Mouse (Mus musculus): ENCODE measurements around the gene Sertad4. TPM values are rescaled to one million over a fixed set of nuclear protein-coding genes. Genes with fewer than 3 reads are reported as not detected.

Sertad4 gene
- polyA plus RNA-seq, 1 experiment, result 3.2 TPM

DNA sequence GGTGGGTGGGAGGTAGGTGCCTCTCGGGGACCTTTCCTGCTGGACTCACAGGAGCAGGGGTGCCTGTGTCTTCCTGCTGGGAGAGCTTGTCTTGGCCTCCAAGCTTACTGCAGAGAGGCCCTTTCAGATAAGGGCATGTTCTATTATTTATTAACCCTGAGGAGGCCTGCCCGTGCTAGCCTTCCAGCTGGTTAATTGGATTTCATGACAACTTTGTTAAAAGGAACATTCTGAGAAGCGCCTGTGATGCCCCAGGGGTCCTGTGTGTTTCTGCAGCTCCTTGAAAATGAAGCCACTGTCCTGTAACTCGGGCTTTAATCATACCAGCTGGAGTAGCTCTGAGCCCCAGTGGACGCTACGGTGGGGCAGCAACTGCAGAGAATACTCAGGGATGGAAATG lies 25.1 kb downstream of the Sertad4 start:
- no peak overlapping the region for H3K27ac ChIP-seq (ENCODE audit: control insufficient read depth, insufficient read depth, low read depth, low read length, poor library complexity)
- no peaks in the 10 kb centered on the region; the same call in 1 of the 2 replicates for H3K4me1 ChIP-seq (ENCODE audit: control insufficient read depth, insufficient read depth, low read length)
- no peak for TF ChIP-seq CTCF (IDR thresholded peaks at IDR 0.05; ENCODE audit: control insufficient read depth, insufficient read depth, low read length)
- no peak for TF ChIP-seq POLR2A (IDR thresholded peaks at IDR 0.05; ENCODE audit: borderline replicate concordance, control insufficient read depth, low read depth, low read length)
- no peak overlapping the region for H3K4me3 ChIP-seq (replicated peaks; ENCODE audit: control insufficient read depth, low read depth, low read length)
- 76% methylated on average over 6 of the region's 6 CpGs for WGBS

DNA sequence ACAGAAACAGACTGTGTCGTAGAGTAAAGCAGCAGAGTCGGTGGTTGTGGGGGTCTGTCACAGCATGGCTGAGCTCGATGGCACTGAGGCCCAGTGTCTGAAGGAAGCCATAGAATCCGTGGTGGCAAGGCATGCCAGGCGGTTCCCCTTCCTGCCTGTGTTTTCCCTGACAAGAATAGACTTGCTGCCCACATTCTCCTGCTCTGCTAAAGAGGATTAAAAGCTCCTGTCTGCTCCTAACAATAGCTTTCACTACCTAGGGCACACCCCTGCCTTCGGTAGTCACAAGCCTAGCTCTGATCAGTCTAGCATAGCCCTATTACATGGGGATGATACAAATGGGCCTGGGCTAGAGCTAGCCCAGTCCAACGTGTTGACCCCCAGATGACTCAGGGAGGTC lies 26.6 kb downstream of the Sertad4 start:
- Histone ChIP-seq H3K27ac (ENCODE audit: control insufficient read depth, insufficient read depth, low read depth, low read length, poor library complexity) (no peak overlapping the region), H3K4me3 (replicated peaks; ENCODE audit: control insufficient read depth, low read depth, low read length) (no peak overlapping the region), H3K4me1 (ENCODE audit: control insufficient read depth, insufficient read depth, low read length) (no peaks in the 10 kb centered on the region; the same call in 1 of the 2 replicates)
- TF ChIP-seq CTCF (IDR thresholded peaks at IDR 0.05; ENCODE audit: control insufficient read depth, insufficient read depth, low read length) (no peak), POLR2A (IDR thresholded peaks at IDR 0.05; ENCODE audit: borderline replicate concordance, control insufficient read depth, low read depth, low read length) (no peak)
- WGBS, result 42% methylated on average over 7 of the region's 7 CpGs

DNA sequence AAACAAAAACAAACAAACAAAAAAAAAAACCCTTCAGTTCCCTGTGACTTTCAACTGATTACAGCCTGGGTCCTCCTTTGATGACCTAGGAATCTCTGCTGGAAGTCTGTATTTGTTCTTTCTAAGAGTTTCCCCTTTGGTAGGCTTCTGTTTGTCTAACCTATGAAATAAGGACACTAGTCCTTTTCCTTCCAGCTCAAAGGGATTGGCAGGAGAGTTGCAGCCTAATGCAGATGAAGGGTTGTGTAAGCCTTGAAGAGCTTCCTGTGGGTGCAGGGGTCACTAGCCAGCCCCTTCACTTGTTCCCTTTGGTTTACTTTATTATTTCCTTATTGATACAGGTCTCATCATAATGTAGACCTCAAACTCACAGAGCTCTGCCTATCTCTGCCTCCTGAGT lies 27.6 kb downstream of the Sertad4 start:
- Histone ChIP-seq H3K4me3 (replicated peaks; ENCODE audit: control insufficient read depth, low read depth, low read length) (no peak overlapping the region), H3K4me1 (ENCODE audit: control insufficient read depth, insufficient read depth, low read length) (no peaks in the 10 kb centered on the region), H3K27ac (ENCODE audit: control insufficient read depth, insufficient read depth, low read depth, low read length, poor library complexity) (no peak overlapping the region)
- TF ChIP-seq POLR2A (IDR thresholded peaks at IDR 0.05; ENCODE audit: borderline replicate concordance, control insufficient read depth, low read depth, low read length), result no peak
- no peak for TF ChIP-seq CTCF (IDR thresholded peaks at IDR 0.05; ENCODE audit: control insufficient read depth, insufficient read depth, low read length)

DNA sequence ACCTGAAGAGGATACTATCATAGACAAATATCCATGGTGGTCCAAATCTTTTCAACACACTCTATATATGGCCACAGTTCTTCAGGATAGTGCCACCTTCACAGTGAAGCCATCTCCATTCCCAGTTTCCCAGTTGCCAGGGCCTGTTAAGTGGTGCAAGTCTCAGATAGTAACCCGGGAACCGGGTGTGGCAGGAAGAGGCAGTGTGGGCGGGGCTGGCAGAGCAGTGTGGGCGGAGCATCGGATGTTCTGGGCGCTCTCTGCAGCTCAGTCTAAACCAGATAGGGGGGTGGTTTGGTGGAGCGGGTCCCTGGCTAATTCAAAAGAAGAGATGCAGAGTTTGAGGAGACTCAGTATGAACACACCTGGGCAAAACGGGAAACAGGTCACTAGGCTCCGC lies 29.8 kb downstream of the Sertad4 start:
- WGBS, result 51% methylated on average over 9 of the region's 9 CpGs
- Histone ChIP-seq H3K27ac (ENCODE audit: control insufficient read depth, insufficient read depth, low read depth, low read length, poor library complexity) (no peak overlapping the region), H3K4me1 (ENCODE audit: control insufficient read depth, insufficient read depth, low read length) (no peaks in the 10 kb centered on the region), H3K4me3 (replicated peaks; ENCODE audit: control insufficient read depth, low read depth, low read length) (no peak overlapping the region)
- no peak for TF ChIP-seq POLR2A (IDR thresholded peaks at IDR 0.05; ENCODE audit: borderline replicate concordance, control insufficient read depth, low read depth, low read length)
- TF ChIP-seq CTCF (IDR thresholded peaks at IDR 0.05; ENCODE audit: control insufficient read depth, insufficient read depth, low read length), result no peak

DNA sequence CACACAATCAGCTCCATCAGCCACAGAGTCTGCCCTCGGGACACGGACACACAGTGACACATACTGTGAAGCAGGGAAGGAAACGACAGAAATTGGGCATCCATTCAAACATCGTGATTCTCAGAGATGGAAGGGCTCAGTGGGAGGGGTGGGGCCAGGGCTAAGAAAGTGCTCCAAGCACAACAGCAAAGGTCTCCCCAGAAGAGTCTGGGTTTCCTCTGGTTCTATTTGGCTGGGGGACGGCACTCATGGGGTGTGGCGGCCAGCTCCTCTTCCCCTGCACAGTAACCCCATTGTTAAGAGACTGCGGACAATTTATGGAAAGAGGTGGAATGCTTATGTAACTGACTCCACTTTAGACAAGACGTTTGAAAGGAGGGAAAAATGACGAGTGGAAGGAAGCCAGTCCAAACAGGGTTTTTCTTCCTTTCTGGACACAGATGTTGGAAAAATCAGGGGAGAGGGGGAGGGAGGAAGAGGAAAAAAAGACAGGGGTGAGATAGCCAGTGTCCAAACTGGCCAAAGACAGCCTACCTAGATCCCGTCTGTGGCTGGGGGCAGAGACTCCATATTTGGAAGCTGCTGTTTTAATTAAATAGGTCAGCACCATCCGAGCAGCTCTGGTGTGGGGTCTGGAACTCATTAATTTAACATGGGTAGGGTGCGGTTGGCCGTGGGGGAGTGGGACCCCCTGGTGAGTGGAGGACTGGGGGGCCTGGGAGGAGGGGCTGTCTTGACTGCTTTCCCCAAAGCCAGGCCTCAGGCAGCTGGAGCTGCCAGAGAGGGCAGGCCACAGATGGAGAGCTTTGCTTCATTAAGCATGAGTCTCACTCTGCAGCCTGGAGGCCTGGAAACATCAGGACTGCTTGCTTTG lies 32.7 kb downstream of the Sertad4 start:
- 60% methylated on average over 13 of the region's 13 CpGs for WGBS
- Histone ChIP-seq H3K4me3 (replicated peaks; ENCODE audit: control insufficient read depth, low read depth, low read length) (no peak overlapping the region), H3K27ac (ENCODE audit: control insufficient read depth, insufficient read depth, low read depth, low read length, poor library complexity) (no peak overlapping the region), H3K4me1 (ENCODE audit: control insufficient read depth, insufficient read depth, low read length) (no peaks in the 10 kb centered on the region)
- TF ChIP-seq CTCF (IDR thresholded peaks at IDR 0.05; ENCODE audit: control insufficient read depth, insufficient read depth, low read length), result no peak
- TF ChIP-seq POLR2A (IDR thresholded peaks at IDR 0.05; ENCODE audit: borderline replicate concordance, control insufficient read depth, low read depth, low read length), result no peak

DNA sequence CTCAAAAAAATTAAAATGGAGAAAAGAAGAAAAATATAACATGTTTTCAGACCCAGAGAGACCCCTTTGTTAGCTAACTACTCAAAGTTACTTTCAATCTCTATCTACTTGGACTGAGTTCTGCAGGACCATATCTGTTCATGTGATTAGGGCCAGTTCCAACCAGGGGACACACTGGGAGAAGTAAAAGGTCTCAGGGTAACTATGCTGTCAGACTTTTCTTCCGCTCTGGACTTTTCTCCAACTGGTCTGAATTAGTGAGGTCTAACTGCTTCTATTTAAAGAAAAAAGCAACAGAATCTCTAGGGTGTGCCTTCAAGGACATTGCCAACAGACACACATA lies 33.3 kb downstream of the Sertad4 start:
- TF ChIP-seq CTCF (IDR thresholded peaks at IDR 0.05; ENCODE audit: control insufficient read depth, insufficient read depth, low read length), result no peak
- TF ChIP-seq POLR2A (IDR thresholded peaks at IDR 0.05; ENCODE audit: borderline replicate concordance, control insufficient read depth, low read depth, low read length), result no peak
- 93% methylated on average over 1 of the region's 1 CpGs for WGBS
- Histone ChIP-seq H3K4me3 (replicated peaks; ENCODE audit: control insufficient read depth, low read depth, low read length) (no peak overlapping the region), H3K27ac (ENCODE audit: control insufficient read depth, insufficient read depth, low read depth, low read length, poor library complexity) (no peak overlapping the region), H3K4me1 (ENCODE audit: control insufficient read depth, insufficient read depth, low read length) (no peaks in the 10 kb centered on the region)

DNA sequence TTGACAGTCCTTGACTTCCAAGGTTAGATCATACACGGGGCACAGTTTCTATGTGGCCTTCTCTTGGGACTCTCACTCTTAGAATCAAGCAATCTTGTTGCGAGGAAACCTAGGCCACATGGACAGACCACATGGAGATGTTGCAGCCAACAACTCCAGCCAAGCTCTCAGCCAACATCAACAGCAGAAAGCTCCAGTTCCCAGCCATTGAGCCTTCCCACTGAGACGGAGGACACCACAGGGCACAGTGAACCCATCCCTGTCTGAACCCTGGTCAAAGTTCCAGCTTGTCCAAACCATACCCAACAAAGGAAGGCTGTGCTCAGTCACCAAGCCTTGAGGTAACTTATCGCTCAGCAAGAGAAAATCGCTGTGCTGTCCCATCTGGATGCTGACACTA lies 37.2 kb downstream of the Sertad4 start:
- Histone ChIP-seq H3K4me1 (ENCODE audit: control insufficient read depth, insufficient read depth, low read length) (no peaks in the 10 kb centered on the region), H3K27ac (ENCODE audit: control insufficient read depth, insufficient read depth, low read depth, low read length, poor library complexity) (no peak overlapping the region), H3K4me3 (replicated peaks; ENCODE audit: control insufficient read depth, low read depth, low read length) (no peak overlapping the region)
- TF ChIP-seq CTCF (IDR thresholded peaks at IDR 0.05; ENCODE audit: control insufficient read depth, insufficient read depth, low read length) (no peak), POLR2A (IDR thresholded peaks at IDR 0.05; ENCODE audit: borderline replicate concordance, control insufficient read depth, low read depth, low read length) (no peak)
- WGBS, result 75% methylated on average over 5 of the region's 5 CpGs

DNA sequence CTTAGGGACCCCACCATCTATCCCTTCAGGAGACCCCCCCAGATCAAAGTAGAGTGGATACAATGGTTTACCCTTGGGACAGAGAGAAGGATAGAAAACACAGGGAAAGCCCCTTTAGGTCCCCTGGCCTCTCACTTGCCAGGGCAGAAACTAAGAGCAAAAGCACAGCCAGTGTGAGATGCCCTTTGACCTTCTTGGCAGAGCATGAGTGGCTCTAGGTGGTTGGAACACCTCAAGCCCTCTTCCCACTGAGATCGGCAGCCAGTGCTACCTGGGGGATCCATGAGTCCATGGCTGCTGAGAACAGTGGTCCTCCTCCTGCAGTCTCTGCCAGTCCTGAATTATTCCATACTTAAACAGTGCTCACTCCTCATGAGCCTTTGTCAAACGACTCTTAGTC lies 39.8 kb downstream of the Sertad4 start:
- WGBS, result 72% methylated on average over 2 of the region's 2 CpGs

More for the DNA sequence above, 39.8 kb downstream of the Sertad4 start:
- Histone ChIP-seq H3K4me3 (replicated peaks; ENCODE audit: control insufficient read depth, low read depth, low read length) (no peak overlapping the region), H3K4me1 (ENCODE audit: control insufficient read depth, insufficient read depth, low read length) (no peaks in the 10 kb centered on the region), H3K27ac (ENCODE audit: control insufficient read depth, insufficient read depth, low read depth, low read length, poor library complexity) (no peak overlapping the region)
- TF ChIP-seq CTCF (IDR thresholded peaks at IDR 0.05; ENCODE audit: control insufficient read depth, insufficient read depth, low read length) (no peak), POLR2A (IDR thresholded peaks at IDR 0.05; ENCODE audit: borderline replicate concordance, control insufficient read depth, low read depth, low read length) (no peak)

Measured in bone marrow, adult 2 months (tissue).